Mouse (Mus musculus): ENCODE measurements around the gene Necap2. TPM values are rescaled to one million over a fixed set of nuclear protein-coding genes. Genes with fewer than 3 reads are reported as not detected.

Necap2 gene
- polyA plus RNA-seq, 1 experiment from 2014 or later: 87.6 TPM

DNA sequence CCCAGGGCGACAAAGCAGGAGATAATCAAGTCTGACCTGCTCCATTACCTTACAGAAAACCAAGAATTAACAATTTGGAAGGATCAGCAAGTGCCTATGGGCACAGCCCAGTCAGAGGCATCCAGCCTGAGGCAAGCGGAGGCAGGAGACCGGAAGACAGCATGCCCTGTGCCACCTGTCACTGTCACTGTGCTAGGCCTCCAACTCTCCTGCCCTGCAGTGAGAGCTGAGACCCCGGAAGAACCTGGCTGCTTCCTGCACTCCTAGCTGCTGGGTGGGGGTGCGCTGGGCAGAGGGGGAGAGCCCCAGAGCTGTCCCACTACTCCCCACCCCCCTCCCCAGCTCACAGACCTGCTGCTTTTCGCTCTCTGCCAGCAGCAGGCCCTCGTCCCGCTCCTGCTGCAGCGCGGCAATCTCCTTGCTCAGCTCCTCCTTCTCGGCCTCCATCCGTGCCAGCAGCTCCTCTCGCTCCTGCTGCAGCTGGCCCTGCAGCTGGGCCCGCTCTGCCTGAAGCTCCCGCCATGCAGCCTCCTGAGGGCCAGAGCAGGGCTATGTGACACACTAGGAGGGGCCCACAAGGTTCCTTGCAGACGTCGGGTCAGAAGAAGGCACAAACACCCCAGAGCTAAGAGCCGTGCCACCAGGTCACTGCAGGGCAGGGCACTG lies 47.5 kb downstream of the Necap2 start:
- DNase-seq (ENCODE audit: low spot score) (no peak), ATAC-seq (replicated peaks; ENCODE audit: low FRiP score, low read depth) (no peak)
- Histone ChIP-seq H3K9me3 (replicated peaks; ENCODE audit: low read length) (no peaks in the 10 kb centered on the region), H3K27me3 (ENCODE audit: insufficient read depth, low read length) (no peaks in the 10 kb centered on the region), H3K27ac (no peak overlapping the region), H3K4me2 (ENCODE audit: low read length) (no peak overlapping the region), H3K36me3 (ENCODE audit: insufficient read depth, low read length) (peaks cover 49% of the 10 kb centered on the region), H3K9ac (ENCODE audit: low read depth, low read length) (no peak overlapping the region), H3K4me3 (replicated peaks; ENCODE audit: low read depth, low read length) (no peak overlapping the region), H3K4me1 (replicated peaks; ENCODE audit: insufficient read depth, low read length) (no peaks in the 10 kb centered on the region)
- no peak for TF ChIP-seq CTCF (IDR thresholded peaks at IDR 0.05; ENCODE audit: low read depth)
- WGBS: 91% methylated on average over 18 of the region's 18 CpGs

DNA sequence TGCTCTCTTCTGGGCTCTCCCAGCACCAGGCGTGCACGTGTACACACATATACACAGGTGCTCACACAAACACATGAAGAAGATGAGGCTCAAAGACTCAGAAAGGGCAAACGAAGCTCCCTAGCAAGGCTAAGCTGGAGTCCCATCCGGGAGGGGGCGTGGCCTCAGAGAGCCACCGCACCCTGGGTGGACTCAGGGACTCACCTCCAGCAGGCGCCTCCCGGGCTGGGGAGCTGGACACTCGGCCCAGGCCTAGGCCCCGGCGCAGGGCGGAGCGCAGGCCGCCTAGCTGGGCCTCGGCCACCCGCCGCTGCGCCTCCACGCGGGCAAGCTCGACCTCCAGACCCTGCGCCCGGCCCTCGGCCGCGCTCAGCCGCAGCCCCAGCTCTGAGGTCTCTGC lies 53.2 kb downstream of the Necap2 start:
- Histone ChIP-seq H3K27me3 (ENCODE audit: insufficient read depth, low read length) (no peaks in the 10 kb centered on the region), H3K4me2 (ENCODE audit: low read length) (no peak overlapping the region), H3K27ac (no peak overlapping the region), H3K9ac (ENCODE audit: low read depth, low read length) (no peak overlapping the region), H3K36me3 (ENCODE audit: insufficient read depth, low read length) (peaks cover 33% of the 10 kb centered on the region), H3K4me1 (replicated peaks; ENCODE audit: insufficient read depth, low read length) (peaks cover 9% of the 10 kb centered on the region; the same call in 1 of the 2 replicates), H3K4me3 (replicated peaks; ENCODE audit: low read depth, low read length) (no peak overlapping the region), H3K9me3 (replicated peaks; ENCODE audit: low read length) (no peaks in the 10 kb centered on the region)
- WGBS: 85% methylated on average over 27 of the region's 27 CpGs
- DNase-seq (ENCODE audit: low spot score): no peak
- ATAC-seq (replicated peaks; ENCODE audit: low FRiP score, low read depth): no peak
- TF ChIP-seq CTCF (IDR thresholded peaks at IDR 0.05; ENCODE audit: low read depth): no peak

DNA sequence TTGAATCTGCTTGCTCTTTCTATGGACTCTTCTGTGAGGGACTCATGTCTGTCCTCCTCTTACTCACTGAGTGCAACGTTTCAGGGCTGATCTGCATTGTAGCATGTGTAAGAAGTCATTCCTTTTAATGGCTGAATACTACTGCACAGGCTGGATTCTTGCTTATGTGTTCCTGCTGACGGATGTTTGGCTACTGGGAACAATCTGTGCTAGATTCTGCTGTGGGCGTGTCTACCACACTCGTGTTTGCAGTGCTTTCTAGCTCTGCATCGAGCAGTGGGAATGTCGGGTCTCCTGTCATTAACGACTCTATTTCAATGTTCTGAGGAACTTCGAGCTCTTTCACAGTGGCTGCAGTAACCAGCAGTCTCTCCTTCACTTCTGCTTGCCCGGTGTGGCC lies 54.1 kb downstream of the Necap2 start:
- DNase-seq (ENCODE audit: low spot score) (peak; percentile 49), ATAC-seq (replicated peaks; ENCODE audit: low FRiP score, low read depth) (no peak)
- WGBS: 57% methylated on average over 9 of the region's 9 CpGs
- Histone ChIP-seq H3K4me3 (replicated peaks; ENCODE audit: low read depth, low read length) (no peak overlapping the region), H3K4me2 (ENCODE audit: low read length) (no peak overlapping the region), H3K9ac (ENCODE audit: low read depth, low read length) (no peak overlapping the region), H3K27me3 (ENCODE audit: insufficient read depth, low read length) (no peaks in the 10 kb centered on the region), H3K36me3 (ENCODE audit: insufficient read depth, low read length) (peaks cover 32% of the 10 kb centered on the region; the same call in 1 of the 2 replicates), H3K27ac (no peak overlapping the region), H3K4me1 (replicated peaks; ENCODE audit: insufficient read depth, low read length) (peaks cover 9% of the 10 kb centered on the region; the same call in 1 of the 2 replicates), H3K9me3 (replicated peaks; ENCODE audit: low read length) (no peaks in the 10 kb centered on the region)
- no peak for TF ChIP-seq CTCF (IDR thresholded peaks at IDR 0.05; ENCODE audit: low read depth)

DNA sequence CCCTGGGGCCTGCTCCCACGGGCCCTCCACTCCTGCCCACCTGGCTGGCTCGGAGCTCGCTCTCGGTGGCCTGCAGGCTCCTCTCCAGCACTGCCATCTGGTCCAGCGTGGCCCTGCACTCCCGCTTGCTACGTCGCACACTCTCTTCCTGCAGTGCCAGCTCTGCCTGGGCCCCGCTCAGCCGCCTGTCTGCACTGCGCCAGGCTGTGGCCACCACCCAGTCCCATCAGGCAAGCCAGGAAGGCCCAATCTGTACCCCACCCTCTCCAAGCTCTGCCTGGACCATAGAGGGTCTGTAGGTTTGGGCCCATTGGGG lies 56.6 kb downstream of the Necap2 start:
- Histone ChIP-seq H3K4me1 (replicated peaks; ENCODE audit: insufficient read depth, low read length) (peaks cover 9% of the 10 kb centered on the region; the same call in 1 of the 2 replicates), H3K9ac (ENCODE audit: low read depth, low read length) (no peak overlapping the region), H3K9me3 (replicated peaks; ENCODE audit: low read length) (no peaks in the 10 kb centered on the region), H3K4me3 (replicated peaks; ENCODE audit: low read depth, low read length) (no peak overlapping the region), H3K27ac (peak overlapping the region; percentile 85), H3K27me3 (ENCODE audit: insufficient read depth, low read length) (no peaks in the 10 kb centered on the region), H3K36me3 (ENCODE audit: insufficient read depth, low read length) (peaks cover 33% of the 10 kb centered on the region; the same call in 1 of the 2 replicates), H3K4me2 (ENCODE audit: low read length) (no peak overlapping the region)
- ATAC-seq (replicated peaks; ENCODE audit: low FRiP score, low read depth) (0 out of 2 replicates have a peak, but pooled peaks have one; percentile 6), DNase-seq (ENCODE audit: low spot score) (no peak)
- WGBS: 55% methylated on average over 11 of the region's 11 CpGs
- TF ChIP-seq CTCF (IDR thresholded peaks at IDR 0.05; ENCODE audit: low read depth): no peak

DNA sequence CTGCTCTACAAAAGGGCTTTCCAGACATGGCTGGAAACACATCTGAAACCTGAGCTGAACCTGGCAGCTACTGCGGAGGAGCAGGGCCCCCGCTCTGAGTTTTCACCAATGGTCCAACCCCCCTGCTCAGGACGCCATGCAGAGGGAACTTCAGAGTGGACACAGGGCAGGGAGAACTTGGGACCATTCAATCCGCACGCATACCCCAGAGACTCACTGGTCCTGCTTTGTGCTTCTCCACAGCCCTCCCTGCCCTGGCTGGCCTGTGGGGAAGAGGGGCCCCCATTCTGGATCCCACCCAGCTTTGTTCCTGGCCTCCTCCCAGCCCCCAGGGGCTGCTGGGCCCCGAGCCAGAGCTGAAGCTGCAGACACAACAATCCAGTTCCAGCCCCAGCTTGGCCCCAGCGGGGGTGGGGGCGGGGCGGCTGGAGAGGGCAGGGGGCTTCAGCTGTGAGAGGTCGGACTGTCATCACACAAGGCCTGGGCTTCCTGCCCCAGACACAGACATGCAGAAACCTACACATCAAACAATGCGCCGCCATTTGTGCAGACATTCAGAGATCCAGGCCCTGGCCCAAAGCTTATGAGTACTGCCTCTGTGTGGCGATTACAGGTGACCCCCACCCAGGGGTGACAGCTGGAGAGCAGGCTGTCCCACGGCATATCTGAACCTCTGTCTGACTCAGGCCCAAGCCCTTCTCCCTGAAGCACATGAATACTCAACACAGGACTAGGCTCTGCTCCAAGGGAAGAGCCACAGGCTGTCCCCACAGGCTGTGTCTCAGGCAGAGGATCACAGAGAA lies 57.1 kb downstream of the Necap2 start:
- H3K4me3 ChIP-seq (replicated peaks; ENCODE audit: low read depth, low read length): no peak overlapping the region
- ATAC-seq (replicated peaks; ENCODE audit: low FRiP score, low read depth) (peak; percentile 26; the same call in 1 of the 2 replicates), DNase-seq (ENCODE audit: low spot score) (peak; percentile 83)
- H3K4me1 ChIP-seq (replicated peaks; ENCODE audit: insufficient read depth, low read length): peaks cover 9% of the 10 kb centered on the region; the same call in 1 of the 2 replicates
- no peak overlapping the region for H3K9ac ChIP-seq (ENCODE audit: low read depth, low read length)
- H3K27ac ChIP-seq: peak overlapping the region; percentile 85
- WGBS: 13% methylated on average over 14 of the region's 14 CpGs
- no peaks in the 10 kb centered on the region for H3K9me3 ChIP-seq (replicated peaks; ENCODE audit: low read length)
- H3K36me3 ChIP-seq (ENCODE audit: insufficient read depth, low read length): peaks cover 30% of the 10 kb centered on the region; the same call in 1 of the 2 replicates
- TF ChIP-seq CTCF (IDR thresholded peaks at IDR 0.05; ENCODE audit: low read depth): no peak
- no peaks in the 10 kb centered on the region for H3K27me3 ChIP-seq (ENCODE audit: insufficient read depth, low read length)
- H3K4me2 ChIP-seq (ENCODE audit: low read length): peak overlapping the region; percentile 13; the same call in 1 of the 2 replicates

DNA sequence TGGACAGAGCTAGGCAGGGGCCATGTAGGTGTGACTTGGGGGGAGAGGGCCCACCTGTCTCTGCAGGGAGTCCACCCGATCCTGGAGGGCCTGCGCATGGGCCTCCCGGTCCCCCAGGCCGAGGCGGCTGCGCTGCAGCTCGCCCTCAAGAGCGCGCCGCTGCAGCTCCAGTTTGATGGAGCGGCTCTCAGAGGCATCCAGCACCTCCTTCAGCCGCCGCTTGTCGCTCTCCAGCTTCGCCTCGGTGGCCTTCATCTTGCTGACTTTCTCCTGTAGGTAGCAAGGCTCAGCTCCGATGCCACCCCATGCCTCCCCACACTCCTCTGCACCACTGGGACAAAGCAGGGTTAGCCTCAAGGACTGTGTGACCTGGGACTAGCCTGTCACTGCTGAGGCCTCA lies 57.9 kb downstream of the Necap2 start:
- H3K9ac ChIP-seq (ENCODE audit: low read depth, low read length): no peak overlapping the region

More for the DNA sequence above, 57.9 kb downstream of the Necap2 start:
- no peak for DNase-seq (ENCODE audit: low spot score)
- no peaks in the 10 kb centered on the region for H3K9me3 ChIP-seq (replicated peaks; ENCODE audit: low read length)
- H3K4me1 ChIP-seq (replicated peaks; ENCODE audit: insufficient read depth, low read length): peaks cover 9% of the 10 kb centered on the region; the same call in 1 of the 2 replicates
- peak overlapping the region; percentile 85; the same call in 1 of the 2 replicates for H3K27ac ChIP-seq
- TF ChIP-seq CTCF (IDR thresholded peaks at IDR 0.05; ENCODE audit: low read depth): no peak
- H3K4me2 ChIP-seq (ENCODE audit: low read length): no peak overlapping the region
- H3K27me3 ChIP-seq (ENCODE audit: insufficient read depth, low read length): no peaks in the 10 kb centered on the region
- no peak for ATAC-seq (replicated peaks; ENCODE audit: low FRiP score, low read depth)
- H3K36me3 ChIP-seq (ENCODE audit: insufficient read depth, low read length): peaks cover 24% of the 10 kb centered on the region; the same call in 1 of the 2 replicates
- WGBS: 80% methylated on average over 17 of the region's 17 CpGs
- no peak overlapping the region for H3K4me3 ChIP-seq (replicated peaks; ENCODE audit: low read depth, low read length)

Measured in kidney, postnatal 0 days (tissue).